Mouse (Mus musculus) thymus, adult 2 months (tissue): ENCODE data around the gene Ankrd13c. TPM values are rescaled to one million over a fixed set of nuclear protein-coding genes. Genes with fewer than 3 reads are reported as not detected.

Source experiments
- DNase-seq: peaks from one replicate; pipeline ENCODE4 v3.0.0; 2021
- H3K27ac ChIP-seq: fragments of 200-500 bp; 2 replicates; pipeline ENCODE4 v1.5.1; 2012; ENCODE audit warnings: low read length, control low read depth; ENCODE audit not compliant: control insufficient read depth, insufficient read depth
- H3K27me3 ChIP-seq: fragments of 200-500 bp; 2 replicates; pipeline ENCODE4 v1.6.1; 2012; ENCODE audit warnings: mild to moderate bottlenecking, low read length, moderate library complexity, mixed read lengths; ENCODE audit not compliant: control insufficient read depth, insufficient read depth
- H3K36me3 ChIP-seq: fragments of 200-500 bp; 2 replicates; pipeline ENCODE4 v1.6.1; 2012; ENCODE audit warnings: mild to moderate bottlenecking, low read length, moderate library complexity; ENCODE audit not compliant: control insufficient read depth, insufficient read depth
- H3K4me1 ChIP-seq: fragments of 200-500 bp; replicated peaks from 2 replicates; pipeline ENCODE4 v1.6.1; 2012; ENCODE audit warnings: low read length; ENCODE audit not compliant: control insufficient read depth, insufficient read depth
- H3K4me3 ChIP-seq: fragments of 200-500 bp; 2 replicates; pipeline ENCODE4 v1.5.1; 2012; ENCODE audit warnings: mild to moderate bottlenecking, low read length, control low read depth, moderate library complexity; ENCODE audit not compliant: control insufficient read depth, insufficient read depth
- CTCF ChIP-seq: fragments of 200-500 bp; IDR thresholded peaks from 2 replicates; pipeline ENCODE4 v1.5.1; 2012; ENCODE audit warnings: mild to moderate bottlenecking, control low read depth, low read length, moderate library complexity, borderline replicate concordance; ENCODE audit not compliant: control insufficient read depth, poor library complexity, insufficient read depth; ENCODE audit errors: extremely low read depth
- POLR2A ChIP-seq: fragments of 200-500 bp; IDR thresholded peaks from 2 replicates; pipeline ENCODE4 v1.6.1; 2012; ENCODE audit warnings: mild to moderate bottlenecking, low read length, control low read depth, moderate library complexity; ENCODE audit not compliant: control insufficient read depth, poor library complexity, insufficient read depth; ENCODE audit errors: extremely low read depth
- WGBS: fragments of 180-500 bp; shearing (Covaris S2); methylation state at CpG from one replicate; pipeline ENCODE4 v1.1.7; 2018; 5-methylcytosine and 5-hydroxymethylcytosine counted together
- polyA plus RNA-seq: library from polyadenylated mRNA; depleted of rRNA; stranded (reverse); fragments of >200 nt; gene quantifications from 2 replicates; pipeline ENCODE4 v1.2.3, GENCODE M21; 2012; rRNA removed

Ankrd13c gene
- polyA plus RNA-seq: 18.7 and 24.8 TPM in 2 replicates

DNA sequence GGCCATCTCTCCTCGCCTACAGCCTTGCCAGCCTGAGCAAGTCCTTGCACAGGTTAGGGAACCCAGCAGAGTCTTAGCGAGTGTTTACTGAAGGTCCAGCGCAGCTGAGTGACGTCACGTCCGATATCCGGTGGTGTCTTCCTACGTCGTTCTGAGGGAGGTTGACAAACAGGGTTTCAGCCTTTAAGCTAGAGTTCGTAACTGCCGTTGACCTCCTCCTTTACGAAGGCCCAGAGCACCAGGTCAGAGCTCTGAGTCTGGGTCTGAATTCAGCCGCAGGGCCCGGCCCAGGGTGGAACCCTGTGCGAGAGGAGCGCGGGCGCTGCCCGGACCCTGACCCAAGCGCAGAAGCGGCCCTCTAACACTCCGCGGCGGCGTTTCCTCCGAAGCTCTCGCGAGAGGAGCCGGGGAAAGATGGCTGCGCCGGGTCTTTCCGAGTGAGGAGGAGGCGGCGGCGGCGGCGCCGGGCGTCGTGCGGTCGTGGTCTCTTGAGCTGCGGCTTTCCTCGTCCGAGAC lies at the start of gene Ankrd13c:
Ankrd13c (plus strand) TSS at position 397 of the 516 bp plus-strand sequence.
- peak; percentile 90 for DNase-seq
- H3K4me1 ChIP-seq: peaks cover 5% of the 10 kb centered on the region; the same call in 1 of the 2 replicates
- no peaks in the 10 kb centered on the region for H3K27me3 ChIP-seq
- under 1% methylated on average over 45 of the region's 45 CpGs for WGBS
- no peaks in the 10 kb centered on the region for H3K36me3 ChIP-seq
- H3K27ac ChIP-seq: peak within 1 kb of the TSS; percentile 89
- H3K4me3 ChIP-seq: peak within 1 kb of the TSS; percentile 79
- TF ChIP-seq POLR2A: peak; percentile 50
- TF ChIP-seq CTCF: peak; percentile 13; the same call in 1 of the 2 replicates

DNA sequence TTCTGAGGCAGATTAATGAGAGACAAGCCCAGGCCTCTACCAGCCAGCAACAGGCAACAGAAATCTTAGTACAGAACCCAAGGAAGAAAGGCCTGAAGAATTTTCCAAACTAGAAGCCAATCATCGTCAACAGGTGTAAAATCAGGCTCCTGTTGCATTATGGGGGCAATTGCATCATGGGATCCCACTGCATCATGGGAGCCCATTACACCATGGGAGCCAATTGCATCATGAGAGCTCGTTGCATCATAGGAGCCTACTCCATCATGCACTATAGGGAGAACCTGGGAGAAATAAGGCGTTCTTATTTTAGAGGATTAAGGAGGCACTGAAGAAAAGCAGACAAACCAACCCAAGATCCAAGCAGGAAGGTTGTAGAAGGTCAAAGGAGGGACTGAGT lies 49.4 kb upstream of the Ankrd13c start:
- Histone ChIP-seq H3K27ac (no peak overlapping the region), H3K4me3 (no peak overlapping the region)
- WGBS: 85% methylated on average over 3 of the region's 3 CpGs

DNA sequence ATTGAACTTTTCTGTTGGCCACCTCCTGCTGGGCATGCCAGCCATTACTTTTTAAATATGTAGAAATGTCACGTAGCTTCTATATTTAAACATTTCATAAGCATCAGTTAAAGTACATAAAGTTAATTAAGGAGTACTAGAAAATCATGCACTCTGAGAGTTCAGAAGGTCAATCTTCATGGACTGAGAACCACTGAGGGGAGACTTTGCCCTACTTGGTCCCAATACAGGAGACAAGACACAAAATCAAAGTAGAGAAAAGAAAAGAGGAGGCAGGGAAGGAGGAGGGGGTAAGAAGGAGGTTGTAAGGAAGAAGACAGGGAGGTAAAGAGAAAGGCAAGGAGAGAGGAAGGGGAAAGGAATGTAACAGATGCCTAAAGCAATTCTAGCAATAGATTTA lies 47.1 kb upstream of the Ankrd13c start:
- no peak for DNase-seq
- TF ChIP-seq CTCF (no peak), POLR2A (no peak)

More for the DNA sequence above, 49.4 kb upstream of the Ankrd13c start:
- H3K4me1 ChIP-seq: no peaks in the 10 kb centered on the region
- no peaks in the 10 kb centered on the region for H3K36me3 ChIP-seq
- no peak for DNase-seq
- no peaks in the 10 kb centered on the region for H3K27me3 ChIP-seq
- TF ChIP-seq POLR2A (no peak), CTCF (no peak)

DNA sequence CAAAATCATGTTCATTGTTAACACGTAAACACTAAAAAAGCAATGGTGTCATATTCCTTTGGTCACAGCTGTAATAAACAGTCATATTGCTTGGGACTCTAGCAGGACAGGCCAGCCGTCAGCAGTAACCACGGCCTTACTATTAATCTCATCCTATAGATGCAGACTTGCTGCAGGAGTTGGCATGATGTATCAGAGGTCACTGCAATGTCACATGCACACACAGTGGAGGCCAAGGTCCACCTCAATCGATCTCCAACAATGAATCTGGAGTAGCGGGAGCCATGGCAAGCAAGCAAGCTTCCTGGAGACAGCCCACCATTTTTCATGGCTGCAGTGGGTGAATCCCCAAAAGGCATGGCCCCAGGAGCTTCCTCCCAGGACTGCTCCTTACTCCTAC lies 45.3 kb upstream of the Ankrd13c start:
- no peak for TF ChIP-seq POLR2A
- no peak for TF ChIP-seq CTCF
- H3K4me1 ChIP-seq: no peaks in the 10 kb centered on the region
- no peak for DNase-seq
- H3K27me3 ChIP-seq: no peaks in the 10 kb centered on the region
- no peaks in the 10 kb centered on the region for H3K36me3 ChIP-seq
- no peak overlapping the region for H3K4me3 ChIP-seq
- WGBS: 94% methylated on average over 5 of the region's 5 CpGs
- H3K27ac ChIP-seq: no peak overlapping the region

More for the DNA sequence above, 47.1 kb upstream of the Ankrd13c start:
- 89% methylated on average over 1 of the region's 1 CpGs for WGBS
- Histone ChIP-seq H3K27me3 (no peaks in the 10 kb centered on the region), H3K36me3 (no peaks in the 10 kb centered on the region), H3K4me3 (no peak overlapping the region), H3K4me1 (no peaks in the 10 kb centered on the region), H3K27ac (no peak overlapping the region)

DNA sequence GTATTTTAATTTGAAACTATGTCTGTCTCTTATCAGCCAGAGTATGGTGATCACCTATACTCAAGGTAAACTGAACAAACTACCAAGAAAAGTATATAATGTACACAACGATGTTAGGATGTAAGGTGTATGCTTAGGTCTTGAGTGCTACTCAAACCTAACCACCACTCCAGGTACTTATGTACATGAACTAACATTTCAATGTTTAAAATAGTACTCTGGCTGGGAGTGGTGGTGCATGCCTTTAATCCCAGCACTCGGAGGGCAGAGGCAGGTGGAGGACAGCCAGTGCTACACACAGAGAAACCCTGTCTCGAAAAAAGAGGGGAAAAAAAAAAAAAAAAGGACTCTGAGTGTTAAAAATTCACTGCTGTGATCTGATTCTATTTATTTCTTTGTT lies 38.9 kb upstream of the Ankrd13c start:
- DNase-seq: no peak
- no peak overlapping the region for H3K27ac ChIP-seq
- no peaks in the 10 kb centered on the region for H3K4me1 ChIP-seq
- WGBS: 81% methylated on average over 3 of the region's 3 CpGs
- H3K27me3 ChIP-seq: no peaks in the 10 kb centered on the region
- H3K4me3 ChIP-seq: no peak overlapping the region
- H3K36me3 ChIP-seq: no peaks in the 10 kb centered on the region
- TF ChIP-seq CTCF (no peak), POLR2A (no peak)

DNA sequence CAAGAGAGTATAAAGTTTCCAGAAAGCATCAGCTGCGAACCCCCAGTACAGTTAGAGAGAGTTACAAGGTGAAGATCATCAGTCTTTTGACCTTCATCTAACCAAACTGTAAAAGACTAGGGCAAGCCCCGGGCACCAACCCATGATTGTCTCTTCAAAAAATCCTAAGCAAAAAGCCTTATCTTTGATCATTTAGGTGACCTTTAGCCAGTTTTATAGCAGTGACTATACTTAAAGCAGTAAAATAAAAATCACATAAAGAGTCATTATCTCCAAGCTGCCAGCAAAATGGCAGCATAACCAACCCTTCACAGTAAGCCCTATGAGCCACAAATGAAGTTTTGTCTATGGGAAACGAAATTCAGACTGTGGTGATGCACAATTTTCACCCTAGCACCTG lies 36.8 kb upstream of the Ankrd13c start:
- no peak for DNase-seq
- TF ChIP-seq POLR2A (no peak), CTCF (no peak)
- Histone ChIP-seq H3K36me3 (no peaks in the 10 kb centered on the region), H3K4me3 (no peak overlapping the region), H3K27me3 (no peaks in the 10 kb centered on the region), H3K4me1 (no peaks in the 10 kb centered on the region), H3K27ac (no peak overlapping the region)
- 74% methylated on average over 3 of the region's 3 CpGs for WGBS

DNA sequence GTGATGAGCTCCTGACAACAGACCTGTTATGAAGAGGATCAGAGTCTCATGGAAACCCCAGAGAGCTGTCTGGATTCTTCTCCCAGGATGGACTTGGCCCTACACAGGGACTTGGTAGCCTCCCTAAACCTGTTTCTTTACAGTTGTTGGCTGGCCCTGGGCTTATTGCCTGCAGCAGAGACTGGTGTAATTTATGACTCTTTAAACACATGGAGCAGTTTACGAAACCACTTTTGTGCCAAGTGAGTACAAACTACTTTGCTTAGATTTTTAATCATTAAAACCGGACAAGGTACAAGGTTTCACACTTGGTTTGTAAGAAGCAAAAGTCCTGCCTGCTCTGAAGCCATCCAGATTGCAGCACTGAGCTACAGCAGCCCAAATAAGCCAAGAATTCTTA lies 34.9 kb upstream of the Ankrd13c start:
- WGBS: 91% methylated on average over 2 of the region's 2 CpGs
- no peaks in the 10 kb centered on the region for H3K27me3 ChIP-seq
- DNase-seq: no peak
- TF ChIP-seq CTCF: no peak
- TF ChIP-seq POLR2A: no peak
- no peaks in the 10 kb centered on the region for H3K36me3 ChIP-seq
- no peak overlapping the region for H3K4me3 ChIP-seq
- H3K4me1 ChIP-seq: no peaks in the 10 kb centered on the region
- no peak overlapping the region for H3K27ac ChIP-seq
